Mouse (Mus musculus) erythroblast, embryonic 14.5 days (primary cell): Measurements from ENCODE around the gene Il12a.

ENCODE experiments used
- GATA1 ChIP-seq: IDR thresholded peaks from 2 replicates; pipeline ENCODE4 v1.6.1; 2012; ENCODE audit warnings: low read length, inconsistent platforms, mixed read lengths
- TAL1 ChIP-seq: IDR thresholded peaks from 3 replicates; pipeline ENCODE4 v1.6.1; 2012; ENCODE audit warnings: low read length, inconsistent platforms, mixed read lengths

- no peak for TF ChIP-seq TAL1
- TF ChIP-seq GATA1, result no peak
These were observed 32.7 kb upstream of the Il12a start for GRCm38 (mm10) chr3:68657589-68658245.
